Mouse (Mus musculus) left cerebral cortex, postnatal 36 days (tissue): ENCODE results near the gene Glmp. TPM values are rescaled to one million over a fixed set of nuclear protein-coding genes. Genes with fewer than 3 reads are reported as not detected.
A peak's percentile ranks its signal among the peaks of the same experiment; 100 is the strongest.
"Not testable (repeated sequence)": the region's sequence is repeated elsewhere in the genome, so short reads cannot be mapped to it uniquely, and the experiment has no call there.

ENCODE experiments used
- DNase-seq, 2 experiments: peaks; one replicate each; pipeline ENCODE4 v3.0.0; 2021 to 2022; ENCODE audit warnings: low spot score in 2 of 2, mixed read lengths in 1 of 2
- intact Hi-C: fragments of 180-260 bp; cut with DNase I; formaldehyde crosslinking; loops from one replicate; pipeline ENCODE4 v1.15.1; 2025
- total RNA-seq, 2 experiments: library from RNA; stranded (reverse); gene quantifications; 2 replicates each; pipeline ENCODE4 v1.2.3; 2021

Glmp gene
- 100 to 1,000 TPM in 1 of 2 experiments, 10 to 100 TPM in 1; 90.8 to 101 TPM for total RNA-seq

DNA sequence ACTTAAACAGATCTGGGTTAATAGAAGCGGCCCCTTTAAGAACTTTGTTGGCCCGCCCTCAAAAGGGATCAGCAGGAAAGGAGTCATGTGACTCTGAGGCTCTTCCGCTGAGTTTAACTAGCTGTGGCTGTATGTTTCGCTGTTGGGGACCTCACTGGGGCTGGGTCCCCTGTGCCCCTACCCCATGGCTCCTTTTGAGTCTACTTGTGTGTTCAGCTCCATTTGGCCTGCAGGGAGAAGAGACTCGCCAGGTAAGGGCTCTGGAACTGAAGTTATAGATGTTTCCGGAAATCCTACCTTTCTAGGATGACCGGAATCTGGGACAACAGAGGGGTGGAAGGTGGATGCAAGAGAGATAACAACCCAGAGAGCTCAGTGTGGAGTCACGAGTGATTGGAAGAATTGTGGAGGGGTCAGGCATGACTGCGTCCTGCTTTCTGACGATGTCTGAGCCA lies at the start of gene Glmp:
Gene Glmp (plus strand): TSS at position 73 of the 455 bp plus-strand sequence.
- intact Hi-C loops, result no loop called here
- peak; percentile 54 to 60 for DNase-seq

GRCm38 (mm10) chr3:88276121-88276520 lies 48.7 kb upstream of the Glmp start:
- intact Hi-C loops, result loop anchor here (10.0 kb wide), 1 partner anchor 271 kb away; the partner anchor contains the start of gene Bcan
- DNase-seq, result no peak

GRCm38 (mm10) chr3:88276529-88277143 lies 48.2 kb upstream of the Glmp start:
- no peak for DNase-seq
- intact Hi-C loops, result loop anchor here (10.0 kb wide), 1 partner anchor 272 kb away; the partner anchor contains the start of gene Bcan

DNA sequence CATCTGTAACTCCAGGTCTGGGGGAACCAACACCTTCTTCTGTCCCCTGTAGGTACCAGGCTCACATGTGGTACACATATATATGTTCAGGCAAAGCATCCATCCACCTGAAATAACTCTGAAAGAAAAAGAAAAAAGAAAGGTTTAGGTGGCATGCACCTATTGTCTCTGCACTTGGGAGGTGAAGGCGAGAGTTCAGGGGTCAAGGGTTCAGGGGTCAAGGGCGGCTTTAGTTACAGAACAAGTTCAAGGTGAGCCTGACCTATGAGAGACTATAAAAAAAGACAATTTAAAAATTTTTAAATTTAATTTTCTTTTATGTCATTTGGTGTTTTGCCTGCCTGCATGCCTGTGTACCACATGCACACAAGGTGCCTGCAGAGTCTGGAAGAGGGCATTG lies 44.8 kb upstream of the Glmp start:
- intact Hi-C loops, result no loop called here
- DNase-seq, result no peak

DNA sequence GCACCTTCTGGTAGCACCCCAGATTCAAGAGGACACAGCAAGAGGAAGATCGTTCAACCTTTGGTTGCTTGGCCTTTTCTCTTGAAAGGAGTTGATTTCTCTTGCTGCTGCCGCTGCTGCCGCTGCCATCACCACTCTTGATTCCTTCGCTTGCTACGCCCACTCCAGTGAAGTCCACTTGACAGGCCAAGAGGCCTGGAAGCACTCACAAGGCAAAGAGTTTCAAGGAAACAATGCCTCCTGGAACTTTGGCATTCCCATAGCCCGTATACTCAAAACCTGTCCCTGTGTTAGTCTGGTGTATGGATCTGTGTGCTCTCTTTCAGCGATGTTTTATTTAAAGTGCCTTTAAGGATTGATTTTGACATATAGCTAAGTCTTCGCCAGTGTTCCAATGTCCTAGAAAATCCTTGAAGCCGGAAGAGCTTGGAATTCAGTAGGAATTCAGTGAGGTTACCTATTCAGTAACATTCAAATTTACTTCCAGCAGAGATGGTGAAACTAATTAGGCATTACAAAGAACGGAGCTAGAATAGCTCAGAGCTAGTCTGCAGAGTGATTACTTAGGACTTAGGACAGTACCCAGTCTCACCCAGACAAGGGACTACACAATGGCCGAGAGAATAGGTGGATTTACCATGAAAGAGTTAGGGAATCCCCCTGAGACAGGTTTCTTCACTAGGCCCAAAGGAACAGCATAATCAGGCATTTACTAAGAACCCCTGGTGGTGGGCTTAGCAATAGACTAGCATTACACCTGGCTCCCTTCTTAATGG lies 43.5 kb upstream of the Glmp start:
- DNase-seq, intact Hi-C loops: not testable (repeated sequence)

- not testable (repeated sequence) for DNase-seq
- intact Hi-C loops, result loop anchor here (5.0 kb wide), 1 partner anchor 38 kb away; no protein-coding TSS in a partner anchor
These were observed 39.8 kb upstream of the Glmp start for GRCm38 (mm10) chr3:88284815-88285564.

- intact Hi-C loops, result loop anchor here (5.0 kb wide), 1 partner anchor 38 kb away; no protein-coding TSS in a partner anchor
- not testable (repeated sequence) for DNase-seq
These were observed 39.3 kb upstream of the Glmp start for GRCm38 (mm10) chr3:88285565-88285895.

DNA sequence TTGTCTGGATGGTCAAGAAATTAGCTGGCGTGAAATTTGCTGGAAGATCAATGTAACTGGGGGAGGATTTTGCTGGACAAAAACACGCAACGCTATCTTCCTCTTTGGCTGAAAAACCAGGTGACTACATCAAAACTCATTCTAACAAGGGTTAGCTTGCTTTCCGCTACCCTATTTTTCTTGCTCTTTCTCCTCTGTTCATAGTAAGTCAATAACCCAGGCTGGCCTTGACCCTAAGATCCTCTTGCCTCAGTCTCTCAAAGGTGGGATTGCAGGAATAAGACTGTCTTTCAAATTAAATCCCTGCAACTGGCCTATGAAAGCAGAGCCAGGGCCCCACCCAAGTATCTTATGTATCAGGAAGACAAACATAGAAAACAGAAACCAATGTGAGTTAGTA lies 37.7 kb upstream of the Glmp start, which contains the start of gene Gm38392:
Gene Gm38392 (minus strand): TSS at position 101 of the 400 bp plus-strand sequence.
- intact Hi-C loops, result loop anchor here (5.0 kb wide), 1 partner anchor 40 kb away; no protein-coding TSS in a partner anchor

GRCm38 (mm10) chr3:88288133-88288713 lies 36.6 kb upstream of the Glmp start:
- intact Hi-C loops, result loop anchor here (5.0 kb wide), 1 partner anchor 41 kb away; no protein-coding TSS in a partner anchor
- not testable (repeated sequence) for DNase-seq

More for the DNA sequence above, 37.7 kb upstream of the Glmp start, which contains the start of gene Gm38392:
- no peak for DNase-seq

- intact Hi-C loops, result no loop called here
- DNase-seq, result no peak
These were observed 32.9 kb upstream of the Glmp start for GRCm38 (mm10) chr3:88291970-88292369.

- not testable (repeated sequence) for DNase-seq
- intact Hi-C loops, result loop anchor here (5.0 kb wide), 1 partner anchor 42 kb away; the partner anchor contains the start of genes Smg5 and Tmem79
These were observed 29.6 kb upstream of the Glmp start for GRCm38 (mm10) chr3:88295272-88295671.

DNA sequence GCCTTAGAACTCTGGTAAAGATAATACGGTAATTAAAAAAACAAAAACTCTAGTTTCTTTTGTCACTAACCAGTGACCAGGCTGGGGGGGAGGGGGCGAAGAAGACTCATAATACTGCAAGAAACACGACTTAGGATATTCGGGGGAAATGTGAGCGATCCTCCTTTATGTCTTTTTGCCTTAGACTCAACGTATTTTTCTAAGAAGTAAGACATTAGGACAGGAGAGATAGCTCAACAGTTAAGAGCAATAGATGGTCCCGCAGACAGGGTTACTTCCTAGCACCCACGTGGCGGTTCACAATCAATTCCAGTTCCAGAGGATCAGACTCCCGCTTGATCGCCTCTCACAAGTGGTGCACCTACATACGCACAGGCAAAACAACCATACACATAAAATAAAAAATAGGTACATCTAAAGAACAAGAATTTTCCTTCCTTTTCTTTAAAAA lies 28.7 kb upstream of the Glmp start:
- no peak for DNase-seq
- intact Hi-C loops, result loop anchor here (5.0 kb wide), 1 partner anchor 41 kb away; the partner anchor contains the start of genes Smg5 and Tmem79

GRCm38 (mm10) chr3:88296561-88297318 lies 28.1 kb upstream of the Glmp start, which contains the start of the genes Tsacc and Cct3:
Tsacc (minus strand) TSS chr3:88296999.
Cct3 (plus strand) TSS chr3:88297116.
- DNase-seq, result peak; percentile 94 to 95
- intact Hi-C loops, result loop anchor here (5.0 kb wide), 1 partner anchor 41 kb away; the partner anchor contains the start of genes Smg5 and Tmem79

GRCm38 (mm10) chr3:88297321-88297851 lies 27.4 kb upstream of the Glmp start:
- intact Hi-C loops, result loop anchor here (5.0 kb wide), 1 partner anchor 40 kb away; the partner anchor contains the start of genes Smg5 and Tmem79
- peak in 1 of 2 experiments; percentile 56 for DNase-seq

- intact Hi-C loops, result loop anchor here (5.0 kb wide), 1 partner anchor 38 kb away; the partner anchor contains the start of genes Smg5 and Tmem79
- no peak for DNase-seq
These were observed 25.7 kb upstream of the Glmp start for GRCm38 (mm10) chr3:88299172-88299571.

GRCm38 (mm10) chr3:88328956-88329355 lies 4.1 kb downstream of the Glmp start:
- intact Hi-C loops, result no loop called here
- DNase-seq, result no peak

- intact Hi-C loops, result no loop called here
- no peak for DNase-seq
These were observed 6.5 kb downstream of the Glmp start for GRCm38 (mm10) chr3:88331282-88331681.
